Mouse (Mus musculus) embryonic stem cell, embryonic (primary cell): ENCODE results near the gene Ctf1.

ENCODE experiments used
- CTCF ChIA-PET, 4 experiments: fragments of 300-600 bp in 2 of 4; fragments of 350-600 bp in 2 of 4; sonication (Branson Sonifier 250); formaldehyde crosslinking; loops; one replicate each; lab custom pipeline; 2022; ENCODE audit warnings: inconsistent platforms in 2 of 4; lab: Charles Lee
- POLR2A ChIA-PET, 4 experiments: fragments of 300-600 bp in 2 of 4; fragments of 350-600 bp in 2 of 4; sonication (Branson Sonifier 250); formaldehyde crosslinking; loops; one replicate each; lab custom pipeline; 2022; ENCODE audit warnings: antibody characterized with exemption in 4 of 4, inconsistent platforms in 1 of 4; lab: Charles Lee

Gene Ctf1

GRCm38 (mm10) chr7:127745251-127745651 lies 32.7 kb downstream of the Ctf1 start:
- CTCF ChIA-PET, result interaction anchor here in 3 of 4 experiments (0.6 to 4.2 kb wide), 12 partner anchors 17 to 88 kb away, joined by 3 to 21 read pairs (median 4); partner anchors contain the start of gene Ctf1 (in 1 of the 3)
- POLR2A ChIA-PET, result interaction anchor here in 3 of 4 experiments (0.6 to 6.1 kb wide), 45 partner anchors 9 to 274 kb away, joined by 3 to 56 read pairs (median 4); partner anchors contain the start of genes Ctf1 (in 3 of the 3), Setd1a (in 3 of the 3), Orai3 (in 2 of the 3) and Ccdc189 (in 1 of the 3)

- ChIA-PET CTCF (interaction anchor here (0.5 to 4.2 kb wide), 19 partner anchors 15 to 663 kb away, joined by 3 to 21 read pairs (median 3); partner anchors contain the start of genes Bcl7c (in 1 of the 4), Ctf1 (in 1 of the 4) and Setd1a (in 1 of the 4)), POLR2A (interaction anchor here in 3 of 4 experiments (0.6 to 6.1 kb wide), 57 partner anchors 9 to 275 kb away, joined by 3 to 56 read pairs (median 4); partner anchors contain the start of genes Ctf1 (in 3 of the 3), Setd1a (in 3 of the 3), Orai3 (in 2 of the 3) and Ccdc189 (in 1 of the 3))
Observed at GRCm38 (mm10) chr7:127745652-127746493, 33.3 kb downstream of the Ctf1 start.

DNA sequence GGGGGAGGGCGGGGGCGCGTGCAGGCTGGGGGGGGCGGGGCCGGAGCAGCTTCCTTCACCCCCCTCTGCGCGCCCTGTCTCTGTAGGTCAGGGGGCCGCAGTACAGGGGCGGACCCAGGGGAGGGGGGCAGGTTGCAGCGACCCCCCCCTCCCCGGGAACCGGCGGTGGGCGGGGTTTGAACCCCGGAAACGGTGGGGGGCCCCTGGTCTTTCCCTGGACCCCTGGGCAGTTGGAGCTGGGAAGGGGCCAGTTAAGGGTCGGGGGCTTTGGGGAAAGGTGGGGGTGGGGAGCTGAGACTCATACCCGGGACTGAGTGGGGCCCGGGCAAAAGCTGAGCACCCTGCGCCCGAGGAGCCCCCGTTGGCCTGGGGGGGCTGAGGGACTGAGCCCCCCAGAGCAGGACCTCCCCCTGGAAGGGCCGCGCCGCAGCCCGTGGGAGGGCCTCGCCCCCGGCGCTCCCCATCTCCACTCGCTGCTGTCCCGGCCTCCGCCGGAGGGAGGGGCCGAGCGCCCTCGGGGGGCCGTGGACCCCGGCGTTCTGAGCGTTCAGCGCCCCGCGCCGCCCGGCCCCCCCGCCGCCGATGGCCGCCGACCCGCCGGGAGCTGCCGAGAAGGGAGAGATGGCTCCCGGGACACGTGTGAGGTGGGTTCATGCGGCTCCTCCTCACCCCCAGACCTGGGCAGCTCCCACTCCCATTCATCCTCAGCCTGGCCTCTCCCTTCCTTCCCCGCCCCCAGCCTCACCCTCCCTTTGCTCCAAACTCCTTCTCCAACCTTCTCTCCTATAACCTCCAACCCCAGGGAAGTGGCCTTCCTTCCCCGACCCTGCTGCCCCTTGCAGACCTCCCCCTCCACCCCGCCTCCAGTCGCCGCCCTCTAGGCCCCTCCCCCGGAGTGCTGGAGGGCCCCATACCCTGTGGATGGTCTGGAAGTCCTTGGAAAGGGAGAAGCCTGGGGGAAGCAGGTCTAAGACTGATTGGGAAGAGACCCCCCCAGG lies 34.3 kb downstream of the Ctf1 start:
- POLR2A ChIA-PET, result interaction anchor here (0.6 to 6.1 kb wide), 55 partner anchors 8 to 320 kb away, joined by 3 to 56 read pairs (median 4); partner anchors contain the start of genes Ctf1 (in 3 of the 4), Setd1a (in 3 of the 4), Kat8 (in 2 of the 4) and Orai3 (in 2 of the 4)

GRCm38 (mm10) chr7:127747559-127748234 lies 35.2 kb downstream of the Ctf1 start:
- POLR2A ChIA-PET, result interaction anchor here in 3 of 4 experiments (0.5 to 6.1 kb wide), 27 partner anchors 8 to 391 kb away, joined by 3 to 56 read pairs (median 7); partner anchors contain the start of genes Ctf1 (in 2 of the 3), Setd1a (in 2 of the 3), Kat8 (in 1 of the 3) and Orai3 (in 1 of the 3)
- CTCF ChIA-PET, result interaction anchor here in 3 of 4 experiments (0.5 to 1.5 kb wide), 7 partner anchors 13 to 567 kb away, joined by 3 to 4 read pairs (median 3); partner anchors contain the start of genes Bcl7c (in 1 of the 3) and Setd1a (in 1 of the 3)

More for the DNA sequence above, 34.3 kb downstream of the Ctf1 start:
- CTCF ChIA-PET, result interaction anchor here (0.5 to 4.2 kb wide), 13 partner anchors 14 to 662 kb away, joined by 3 to 21 read pairs (median 3); partner anchors contain the start of genes Bcl7c (in 1 of the 4), Ctf1 (in 1 of the 4) and Setd1a (in 1 of the 4)

- CTCF ChIA-PET, result interaction anchor here in 2 of 4 experiments (0.5 to 1.5 kb wide), 4 partner anchors 73 to 567 kb away, joined by 3 read pairs; no protein-coding TSS in a partner anchor
- POLR2A ChIA-PET, result interaction anchor here in 3 of 4 experiments (0.5 to 6.1 kb wide), 16 partner anchors 8 to 390 kb away, joined by 3 to 56 read pairs (median 4); partner anchors contain the start of genes Setd1a (in 2 of the 3), Ctf1 (in 1 of the 3) and Orai3 (in 1 of the 3)
Observed at GRCm38 (mm10) chr7:127748235-127748560, 35.7 kb downstream of the Ctf1 start.

GRCm38 (mm10) chr7:127750131-127751127 lies 37.9 kb downstream of the Ctf1 start:
- POLR2A ChIA-PET, result interaction anchor here (0.5 to 6.1 kb wide), 18 partner anchors 8 to 145 kb away, joined by 3 to 56 read pairs (median 4); partner anchors contain the start of genes Ctf1 (in 1 of the 4), Gm21974 (in 1 of the 4), Hsd3b7 (in 1 of the 4) and Setd1a (in 1 of the 4)
- CTCF ChIA-PET, result interaction anchor here in 3 of 4 experiments (0.6 to 1.4 kb wide), 5 partner anchors 51 to 94 kb away, joined by 3 to 7 read pairs (median 4); no protein-coding TSS in a partner anchor

- POLR2A ChIA-PET, result interaction anchor here in 3 of 4 experiments (0.9 to 3.9 kb wide), 14 partner anchors 10 to 216 kb away, joined by 3 to 17 read pairs (median 4); partner anchors contain the start of genes Setd1a (in 2 of the 3), Fus (in 1 of the 3) and Orai3 (in 1 of the 3)
- CTCF ChIA-PET, result interaction anchor here in 3 of 4 experiments (0.6 to 1.4 kb wide), 5 partner anchors 9 to 90 kb away, joined by 3 to 5 read pairs (median 4); no protein-coding TSS in a partner anchor
Observed at GRCm38 (mm10) chr7:127751619-127752018, 39.1 kb downstream of the Ctf1 start.

GRCm38 (mm10) chr7:127752069-127752468 lies 39.5 kb downstream of the Ctf1 start:
- ChIA-PET CTCF (interaction anchor here in 3 of 4 experiments (0.6 to 1.9 kb wide), 7 partner anchors 8 to 90 kb away, joined by 3 to 5 read pairs (median 4); partner anchors contain the start of genes Bcl7c (in 1 of the 3) and Fbxl19 (in 1 of the 3)), POLR2A (interaction anchor here in 3 of 4 experiments (0.6 to 3.9 kb wide), 18 partner anchors 11 to 251 kb away, joined by 3 to 17 read pairs (median 4); partner anchors contain the start of genes Setd1a (in 2 of the 3), Fus (in 1 of the 3) and Orai3 (in 1 of the 3))

DNA sequence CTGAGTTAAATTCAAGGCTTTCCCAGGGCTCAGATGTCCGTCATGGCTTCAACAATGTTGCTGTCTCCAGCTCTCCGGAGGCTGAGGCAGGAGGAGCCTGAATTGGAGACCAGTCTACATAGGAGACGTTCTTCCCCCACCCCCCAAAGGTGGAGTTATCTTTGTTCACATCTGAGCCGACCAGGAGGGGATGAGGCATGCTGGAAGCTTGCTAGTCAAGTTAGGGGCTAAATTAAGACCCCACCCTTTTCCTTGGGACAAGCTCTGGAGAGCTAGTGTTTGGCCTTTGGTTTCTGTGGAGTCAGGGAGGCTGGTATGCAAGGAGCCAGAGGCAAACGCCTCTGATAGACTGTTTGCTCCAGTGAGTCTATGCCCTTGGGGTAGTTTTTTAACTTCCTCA lies 40.6 kb downstream of the Ctf1 start:
- CTCF ChIA-PET, result interaction anchor here (0.6 to 1.9 kb wide), 7 partner anchors 9 to 547 kb away, joined by 3 to 4 read pairs (median 3); partner anchors contain the start of genes Bcl7c (in 1 of the 4) and Fbxl19 (in 1 of the 4)

DNA sequence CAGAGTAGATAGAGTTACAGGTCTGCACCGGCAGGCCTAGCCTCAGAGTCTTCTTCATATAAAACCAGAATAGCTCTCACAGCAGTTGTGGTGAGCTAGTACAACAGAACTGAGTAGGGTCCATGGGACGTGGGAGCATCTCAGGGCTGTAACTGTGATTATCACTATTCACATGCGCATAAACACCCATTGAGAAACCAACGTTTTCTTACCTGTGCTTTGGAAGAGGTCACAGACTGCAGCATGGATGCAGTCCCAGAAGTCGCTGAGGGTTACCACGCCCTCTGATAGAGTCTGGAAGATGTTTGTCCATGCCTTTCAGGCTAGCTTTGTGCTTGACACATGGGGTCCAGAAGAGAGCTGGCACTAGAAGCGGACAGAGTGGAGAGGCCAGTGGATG lies 41.2 kb downstream of the Ctf1 start:
- CTCF ChIA-PET, result interaction anchor here in 3 of 4 experiments (0.6 to 1.9 kb wide), 8 partner anchors 10 to 136 kb away, joined by 3 to 6 read pairs (median 4); partner anchors contain the start of gene Fbxl19 (in 1 of the 3)
- POLR2A ChIA-PET, result interaction anchor here in 3 of 4 experiments (0.5 to 3.9 kb wide), 11 partner anchors 9 to 475 kb away, joined by 3 to 17 read pairs (median 4); partner anchors contain the start of genes Fbxl19 (in 2 of the 3), Fus (in 1 of the 3) and Orai3 (in 1 of the 3)

More for the DNA sequence above, 40.6 kb downstream of the Ctf1 start:
- POLR2A ChIA-PET, result interaction anchor here (0.5 to 3.9 kb wide), 14 partner anchors 9 to 215 kb away, joined by 3 to 17 read pairs (median 4); partner anchors contain the start of genes Fbxl19 (in 1 of the 4), Fus (in 1 of the 4) and Orai3 (in 1 of the 4)

GRCm38 (mm10) chr7:127759716-127760115 lies 47.2 kb downstream of the Ctf1 start:
- ChIA-PET POLR2A (interaction anchor here (0.6 to 2.4 kb wide), 6 partner anchors 9 to 208 kb away, joined by 3 to 7 read pairs (median 4); no protein-coding TSS in a partner anchor), CTCF (interaction anchor here (0.5 to 2.4 kb wide), 9 partner anchors 32 to 545 kb away, joined by 3 to 13 read pairs (median 4); partner anchors contain the start of gene Bcl7c (in 1 of the 4))

- POLR2A ChIA-PET, result interaction anchor here (0.7 to 2.4 kb wide), 9 partner anchors 8 to 206 kb away, joined by 3 to 13 read pairs (median 4); partner anchors contain the start of genes Ctf1 (in 1 of the 4) and Fbxl19 (in 1 of the 4)
- CTCF ChIA-PET, result interaction anchor here (0.5 to 2.4 kb wide), 16 partner anchors 8 to 159 kb away, joined by 3 to 13 read pairs (median 4); partner anchors contain the start of gene Bcl7c (in 1 of the 4)
Observed at GRCm38 (mm10) chr7:127760478-127760877, 47.9 kb downstream of the Ctf1 start.

GRCm38 (mm10) chr7:127761026-127761425 lies 48.5 kb downstream of the Ctf1 start:
- CTCF ChIA-PET, result interaction anchor here (0.7 to 2.4 kb wide), 13 partner anchors 9 to 158 kb away, joined by 3 to 13 read pairs (median 4); no protein-coding TSS in a partner anchor
- POLR2A ChIA-PET, result interaction anchor here (0.6 to 1.2 kb wide), 7 partner anchors 9 to 205 kb away, joined by 3 to 13 read pairs (median 3); partner anchors contain the start of genes Ctf1 (in 1 of the 4) and Fbxl19 (in 1 of the 4)
